Mouse (Mus musculus): ENCODE measurements around the gene Nfil3.

DNA sequence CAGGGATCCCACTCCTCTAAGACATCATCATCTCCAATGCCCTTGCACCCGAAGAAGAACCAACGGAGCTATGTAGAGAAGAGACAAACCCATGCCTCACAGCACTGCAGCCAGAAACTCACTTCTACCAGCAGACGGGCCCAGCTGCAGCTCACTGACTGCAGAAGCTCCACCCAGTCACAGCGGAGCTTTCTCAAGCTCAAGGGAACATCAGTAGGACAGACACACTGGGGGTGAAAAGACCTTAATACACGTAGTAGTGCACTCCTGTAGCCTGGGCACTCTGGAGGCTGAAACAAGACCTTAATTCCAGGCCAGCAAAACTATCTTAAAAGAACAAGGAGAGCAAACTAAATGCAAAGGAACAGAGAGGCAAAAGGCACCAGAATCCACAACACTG, 56.4 kb downstream of the Nfil3 start:
- TF ChIP-seq CTCF (IDR thresholded peaks at IDR 0.05; ENCODE audit: low read depth, low read length) = no peak
- TF ChIP-seq GATA1 (IDR thresholded peaks at IDR 0.05; ENCODE audit: borderline replicate concordance, low read length) = no peak
